Mouse (Mus musculus) splenic B cell, adult 2 months (primary cell): ENCODE data around the gene Gjc3.
A peak's percentile ranks its signal among the peaks of the same experiment; 100 is the strongest.

Experiments used
- DNase-seq: peaks from one replicate; pipeline ENCODE4 v3.0.0-alpha.2; 2011; ENCODE audit warnings: low read depth, low spot score
- H3K27me3 ChIP-seq: 2 replicates; pipeline ENCODE4 v1.6.1; 2012; ENCODE audit warnings: mild to moderate bottlenecking, low read length, moderate library complexity, mixed read lengths; ENCODE audit not compliant: control insufficient read depth, poor library complexity, insufficient read depth, severe bottlenecking
- H3K36me3 ChIP-seq: 2 replicates; pipeline ENCODE4 v1.6.1; 2012; ENCODE audit warnings: mild to moderate bottlenecking, low read length, moderate library complexity, mixed read lengths; ENCODE audit not compliant: control insufficient read depth, poor library complexity, insufficient read depth, severe bottlenecking

The Gjc3 gene

GRCm38 (mm10) chr5:137962945-137963344 lies at the start of gene Gjc3:
Gene Gjc3, minus strand, starts transcription at chr5:137963098.
- no peak for DNase-seq
- H3K36me3 ChIP-seq: no peaks in the 10 kb centered on the region
- no peaks in the 10 kb centered on the region for H3K27me3 ChIP-seq

GRCm38 (mm10) chr5:138012382-138012781 lies 49.5 kb upstream of the Gjc3 start:
- no peaks in the 10 kb centered on the region for H3K27me3 ChIP-seq
- H3K36me3 ChIP-seq: no peaks in the 10 kb centered on the region

GRCm38 (mm10) chr5:138009437-138009836 lies 46.5 kb upstream of the Gjc3 start:
- H3K27me3 ChIP-seq: no peaks in the 10 kb centered on the region
- no peak for DNase-seq
- H3K36me3 ChIP-seq: no peaks in the 10 kb centered on the region

More at GRCm38 (mm10) chr5:138012382-138012781, 49.5 kb upstream of the Gjc3 start:
- DNase-seq: no peak

- DNase-seq: no peak
- Histone ChIP-seq H3K27me3 (no peaks in the 10 kb centered on the region), H3K36me3 (no peaks in the 10 kb centered on the region)
Observed at GRCm38 (mm10) chr5:137986351-137986750, 23.5 kb upstream of the Gjc3 start.

- DNase-seq: no peak
Observed at GRCm38 (mm10) chr5:137981300-137981699, 18.4 kb upstream of the Gjc3 start, which contains the start of gene Azgp1. Gene Azgp1, plus strand, starts transcription at chr5:137981520.

GRCm38 (mm10) chr5:137979081-137979480 lies 16.2 kb upstream of the Gjc3 start:
- DNase-seq: no peak
- Histone ChIP-seq H3K27me3 (no peaks in the 10 kb centered on the region), H3K36me3 (no peaks in the 10 kb centered on the region)

More at GRCm38 (mm10) chr5:137981300-137981699, 18.4 kb upstream of the Gjc3 start, which contains the start of gene Azgp1:
- H3K36me3 ChIP-seq: no peaks in the 10 kb centered on the region
- H3K27me3 ChIP-seq: no peaks in the 10 kb centered on the region

- no peak for DNase-seq
- no peaks in the 10 kb centered on the region for H3K36me3 ChIP-seq
- no peaks in the 10 kb centered on the region for H3K27me3 ChIP-seq
Observed at GRCm38 (mm10) chr5:137977291-137977690, 14.4 kb upstream of the Gjc3 start.

- no peaks in the 10 kb centered on the region for H3K27me3 ChIP-seq
- H3K36me3 ChIP-seq: no peaks in the 10 kb centered on the region
- DNase-seq: no peak
Observed at GRCm38 (mm10) chr5:137975434-137975833, 12.5 kb upstream of the Gjc3 start.

GRCm38 (mm10) chr5:137974724-137975123 lies 11.8 kb upstream of the Gjc3 start:
- H3K36me3 ChIP-seq: no peaks in the 10 kb centered on the region
- DNase-seq: no peak
- H3K27me3 ChIP-seq: no peaks in the 10 kb centered on the region

- Histone ChIP-seq H3K27me3 (no peaks in the 10 kb centered on the region), H3K36me3 (no peaks in the 10 kb centered on the region)
- peak; percentile 8 for DNase-seq
Observed at GRCm38 (mm10) chr5:137973738-137974137, 10.8 kb upstream of the Gjc3 start.

GRCm38 (mm10) chr5:137973161-137973560 lies 10.3 kb upstream of the Gjc3 start:
- Histone ChIP-seq H3K27me3 (no peaks in the 10 kb centered on the region), H3K36me3 (no peaks in the 10 kb centered on the region)
- DNase-seq: peak; percentile 23

- DNase-seq: no peak
- H3K36me3 ChIP-seq: no peaks in the 10 kb centered on the region
- no peaks in the 10 kb centered on the region for H3K27me3 ChIP-seq
Observed at GRCm38 (mm10) chr5:137966492-137966891, 3.6 kb upstream of the Gjc3 start.

GRCm38 (mm10) chr5:137956404-137956803 lies 6.5 kb downstream of the Gjc3 start:
- Histone ChIP-seq H3K27me3 (no peaks in the 10 kb centered on the region), H3K36me3 (no peaks in the 10 kb centered on the region)
- no peak for DNase-seq

- Histone ChIP-seq H3K27me3 (no peaks in the 10 kb centered on the region), H3K36me3 (no peaks in the 10 kb centered on the region)
- DNase-seq: no peak
Observed at GRCm38 (mm10) chr5:137951218-137951617, 11.7 kb downstream of the Gjc3 start.

- DNase-seq: no peak
- no peaks in the 10 kb centered on the region for H3K36me3 ChIP-seq
Observed at GRCm38 (mm10) chr5:137947303-137947702, 15.6 kb downstream of the Gjc3 start.

GRCm38 (mm10) chr5:137943133-137943532 lies 19.8 kb downstream of the Gjc3 start:
- Histone ChIP-seq H3K27me3 (no peaks in the 10 kb centered on the region), H3K36me3 (no peaks in the 10 kb centered on the region)
- no peak for DNase-seq

More at GRCm38 (mm10) chr5:137947303-137947702, 15.6 kb downstream of the Gjc3 start:
- H3K27me3 ChIP-seq: no peaks in the 10 kb centered on the region
